Mouse (Mus musculus) small intestine, adult 2 months (tissue): ENCODE results near the gene Qk. TPM values are rescaled to one million over a fixed set of nuclear protein-coding genes. Genes with fewer than 3 reads are reported as not detected.

Source experiments
- H3K27ac ChIP-seq: fragments of 200-500 bp; 2 replicates; pipeline ENCODE4 v1.5.1; 2012; ENCODE audit warnings: low read depth, low read length, control low read depth, inconsistent platforms; ENCODE audit not compliant: insufficient read depth
- H3K27me3 ChIP-seq: fragments of 200-500 bp; 2 replicates; pipeline ENCODE4 v1.6.1; 2012; ENCODE audit warnings: mild to moderate bottlenecking, moderate library complexity, low read length, inconsistent platforms; ENCODE audit not compliant: control insufficient read depth, insufficient read depth
- H3K36me3 ChIP-seq: fragments of 200-500 bp; 2 replicates; pipeline ENCODE4 v1.6.1; 2012; ENCODE audit warnings: mild to moderate bottlenecking, low read length, control low read depth, inconsistent platforms; ENCODE audit not compliant: control insufficient read depth, insufficient read depth
- H3K4me1 ChIP-seq: fragments of 200-500 bp; 2 replicates; pipeline ENCODE4 v1.6.1; 2012; ENCODE audit warnings: low read length, inconsistent platforms, mixed read lengths; ENCODE audit not compliant: control insufficient read depth, insufficient read depth, insufficient read length
- H3K4me3 ChIP-seq: fragments of 200-500 bp; 2 replicates; pipeline ENCODE4 v1.5.1; 2012; ENCODE audit warnings: low read depth, mild to moderate bottlenecking, control low read depth, inconsistent platforms, low read length, moderate library complexity
- CTCF ChIP-seq: fragments of 200-500 bp; IDR thresholded peaks from 2 replicates; pipeline ENCODE4 v1.5.1; 2012; ENCODE audit warnings: low read depth, mild to moderate bottlenecking, control low read depth, inconsistent platforms, low read length, moderate library complexity, mixed read lengths; ENCODE audit not compliant: insufficient replicate concordance, insufficient read length; ENCODE audit errors: extremely low read depth
- POLR2A ChIP-seq: fragments of 200-500 bp; IDR thresholded peaks from 2 replicates; pipeline ENCODE4 v1.6.1; 2012; ENCODE audit warnings: low read depth, mild to moderate bottlenecking, control low read depth, inconsistent platforms, low read length, moderate library complexity
- WGBS: fragments of 180-500 bp; shearing (Covaris S2); methylation state at CpG from one replicate; pipeline ENCODE4 v1.1.7; 2018; 5-methylcytosine and 5-hydroxymethylcytosine counted together
- polyA plus RNA-seq: library from polyadenylated mRNA; depleted of rRNA; stranded (reverse); fragments of >200 nt; gene quantifications from 2 replicates; pipeline ENCODE4 v1.2.3, GENCODE M21; 2012

Qk gene
- polyA plus RNA-seq, 1 experiment: 13.5 TPM

- Histone ChIP-seq H3K4me3 (no peak overlapping the region), H3K36me3 (no peaks in the 10 kb centered on the region), H3K27me3 (no peaks in the 10 kb centered on the region), H3K4me1 (no peaks in the 10 kb centered on the region), H3K27ac (no peak overlapping the region)
- 65% methylated on average over 6 of the region's 6 CpGs for WGBS
- TF ChIP-seq CTCF (no peak), POLR2A (no peak)
Measured at GRCm38 (mm10) chr17:10181761-10182160, 137.9 kb downstream of the Qk start.

GRCm38 (mm10) chr17:10177096-10177495 lies 142.6 kb downstream of the Qk start:
- Histone ChIP-seq H3K27ac (no peak overlapping the region), H3K4me1 (no peaks in the 10 kb centered on the region), H3K36me3 (no peaks in the 10 kb centered on the region), H3K4me3 (no peak overlapping the region), H3K27me3 (no peaks in the 10 kb centered on the region)
- TF ChIP-seq CTCF: no peak
- no peak for TF ChIP-seq POLR2A
- 70% methylated on average over 5 of the region's 5 CpGs for WGBS

- H3K27ac ChIP-seq: no peak overlapping the region
- H3K4me3 ChIP-seq: no peak overlapping the region
- no peaks in the 10 kb centered on the region for H3K27me3 ChIP-seq
- no peaks in the 10 kb centered on the region for H3K4me1 ChIP-seq
- no peak for TF ChIP-seq POLR2A
- TF ChIP-seq CTCF: no peak
- WGBS: 77% methylated on average over 3 of the region's 3 CpGs
- no peaks in the 10 kb centered on the region for H3K36me3 ChIP-seq
Measured at GRCm38 (mm10) chr17:10161258-10161657, 158.4 kb downstream of the Qk start.

- Histone ChIP-seq H3K36me3 (no peaks in the 10 kb centered on the region), H3K4me3 (no peak overlapping the region), H3K27me3 (no peaks in the 10 kb centered on the region), H3K27ac (no peak overlapping the region), H3K4me1 (no peaks in the 10 kb centered on the region)
- WGBS: 74% methylated on average over 6 of the region's 6 CpGs
- TF ChIP-seq POLR2A: no peak
- no peak for TF ChIP-seq CTCF
Measured at GRCm38 (mm10) chr17:10160415-10160814, 159.2 kb downstream of the Qk start.

- TF ChIP-seq CTCF: no peak
- TF ChIP-seq POLR2A: no peak
- 69% methylated on average over 8 of the region's 8 CpGs for WGBS
Measured at GRCm38 (mm10) chr17:10152808-10153413, 166.7 kb downstream of the Qk start.

More at GRCm38 (mm10) chr17:10152808-10153413, 166.7 kb downstream of the Qk start:
- no peaks in the 10 kb centered on the region for H3K27me3 ChIP-seq
- no peak overlapping the region for H3K27ac ChIP-seq
- H3K4me3 ChIP-seq: no peak overlapping the region
- no peaks in the 10 kb centered on the region for H3K4me1 ChIP-seq
- H3K36me3 ChIP-seq: no peaks in the 10 kb centered on the region
